Mouse (Mus musculus): ENCODE results near the gene Tmem94.

Tmem94 gene

GRCm38 (mm10) chr11:115833021-115833513 is 67.8 kb downstream of the Tmem94 start:
- DNase-seq = peak; percentile 57

- no peak for DNase-seq
These were observed 68.8 kb downstream of the Tmem94 start for GRCm38 (mm10) chr11:115834033-115834432.

GRCm38 (mm10) chr11:115836656-115837395 is 71.6 kb downstream of the Tmem94 start:
- DNase-seq = no peak

- DNase-seq = no peak
These were observed 72.5 kb downstream of the Tmem94 start for GRCm38 (mm10) chr11:115837606-115838345.

GRCm38 (mm10) chr11:115838895-115839311 is 73.7 kb downstream of the Tmem94 start:
- peak; percentile 57 for DNase-seq

- DNase-seq = no peak
These were observed 74.5 kb downstream of the Tmem94 start for GRCm38 (mm10) chr11:115839732-115840131.

GRCm38 (mm10) chr11:115841044-115841443 is 75.8 kb downstream of the Tmem94 start:
- no peak for DNase-seq

- DNase-seq = peak; percentile 90
These were observed 76.8 kb downstream of the Tmem94 start for GRCm38 (mm10) chr11:115841961-115842550.

- DNase-seq = no peak
These were observed 78.1 kb downstream of the Tmem94 start for GRCm38 (mm10) chr11:115843141-115843890.

GRCm38 (mm10) chr11:115843891-115844239 is 78.6 kb downstream of the Tmem94 start:
- DNase-seq = no peak

GRCm38 (mm10) chr11:115844240-115844639 is 79.0 kb downstream of the Tmem94 start:
- no peak for DNase-seq

GRCm38 (mm10) chr11:115845819-115846218 is 80.6 kb downstream of the Tmem94 start:
- DNase-seq = no peak

All from liver (tissue).